Mouse (Mus musculus): Measurements from ENCODE around the gene Serpine3. TPM values are rescaled to one million over a fixed set of nuclear protein-coding genes. Genes with fewer than 3 reads are reported as not detected.

Serpine3 gene
- not detected in 2 replicates for polyA plus RNA-seq (2012; rRNA removed; ENCODE audit: low replicate concordance)

DNA sequence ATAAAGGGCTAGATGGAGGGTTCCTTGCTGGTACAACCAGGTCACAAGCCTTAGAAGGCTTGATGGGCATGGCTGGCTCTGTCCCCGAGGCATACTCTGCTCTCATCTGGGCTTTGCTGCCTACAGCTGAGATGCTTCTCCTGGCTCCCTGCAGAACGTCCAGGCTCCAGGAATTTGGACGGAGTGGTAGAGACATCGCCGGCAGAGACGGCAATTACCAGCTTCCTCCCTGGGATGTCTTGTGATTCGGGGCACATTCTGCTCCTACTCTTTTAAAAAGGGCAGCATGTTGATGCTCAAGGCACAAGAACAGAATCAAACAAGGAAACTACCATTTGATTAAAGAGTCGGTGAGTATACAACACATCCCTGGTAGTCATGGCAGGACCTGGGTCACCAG is at the start of gene Serpine3:
Gene Serpine3 (plus strand): TSS at position 301 of the 400 bp plus-strand sequence.

Other genes with a start within 250 kb of the Serpine3 start
- not detected in 2 replicates for gene Gucy1b2, start 207.4 kb upstream of the Serpine3 start, polyA plus RNA-seq (2012; rRNA removed; ENCODE audit: low replicate concordance)
- gene Fam124a, start 107.9 kb upstream of the Serpine3 start, polyA plus RNA-seq (2012; rRNA removed; ENCODE audit: low replicate concordance) = 10.4 and 11.3 TPM in 2 replicates
- not detected in 2 replicates for gene Gm4131, start 96.7 kb upstream of the Serpine3 start, polyA plus RNA-seq (2012; rRNA removed; ENCODE audit: low replicate concordance)
- 3.4 and 10.2 TPM in 2 replicates for gene Ints6, start 97.5 kb downstream of the Serpine3 start, polyA plus RNA-seq (2012; rRNA removed; ENCODE audit: low replicate concordance)
- 8.0 and 13.1 TPM in 2 replicates for gene Wdfy2, start 174.0 kb downstream of the Serpine3 start, polyA plus RNA-seq (2012; rRNA removed; ENCODE audit: low replicate concordance)

Data from mammary gland, adult 2 months (tissue).